Mouse (Mus musculus) ovary, postnatal 36 days (tissue): ENCODE results near the gene Rpl21.
"Not testable (repeated sequence)": the region's sequence is repeated elsewhere in the genome, so short reads cannot be mapped to it uniquely, and the experiment has no call there.

Experiments used
- DNase-seq: peaks from one replicate; pipeline ENCODE4 v3.0.0; 2022; ENCODE audit warnings: low spot score, mixed read lengths

Rpl21 gene

DNA sequence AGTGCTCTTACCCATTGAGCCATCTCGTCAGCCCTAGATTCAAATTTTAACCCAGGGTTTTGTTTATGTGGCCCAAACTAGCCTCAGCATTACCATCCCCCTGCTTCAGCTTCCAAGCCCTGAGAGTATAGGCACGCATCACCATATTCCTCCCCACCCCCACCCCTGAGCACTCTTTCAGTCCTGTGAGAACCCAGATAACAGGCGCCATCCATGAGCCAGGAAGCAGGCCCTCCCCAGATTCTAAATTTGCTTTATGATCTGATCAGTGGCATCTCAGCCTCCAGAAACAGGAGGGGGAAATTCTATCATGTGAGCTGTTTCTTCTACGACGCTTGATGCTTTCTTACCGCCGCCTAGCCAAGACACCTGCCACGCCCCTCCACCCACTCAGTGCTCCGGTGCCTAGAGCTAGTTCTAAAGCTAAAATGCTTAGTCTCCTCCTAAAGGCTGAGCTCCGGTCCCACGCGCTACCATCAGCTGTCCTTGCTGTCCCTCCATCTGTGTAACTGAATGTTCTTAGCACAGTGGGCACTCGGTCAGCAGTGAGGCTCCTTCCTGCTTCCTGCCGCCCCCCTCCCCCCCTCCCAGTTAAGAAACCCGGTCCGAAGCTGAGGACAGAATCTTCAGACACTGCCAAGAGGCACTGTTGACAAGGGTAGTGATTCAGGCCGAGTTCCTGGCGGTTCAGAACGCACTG, 34.7 kb downstream of the Rpl21 start:
- peak; percentile 29 for DNase-seq

- DNase-seq: no peak
These were observed 35.2 kb downstream of the Rpl21 start for GRCm38 (mm10) chr5:146867946-146868314.

DNA sequence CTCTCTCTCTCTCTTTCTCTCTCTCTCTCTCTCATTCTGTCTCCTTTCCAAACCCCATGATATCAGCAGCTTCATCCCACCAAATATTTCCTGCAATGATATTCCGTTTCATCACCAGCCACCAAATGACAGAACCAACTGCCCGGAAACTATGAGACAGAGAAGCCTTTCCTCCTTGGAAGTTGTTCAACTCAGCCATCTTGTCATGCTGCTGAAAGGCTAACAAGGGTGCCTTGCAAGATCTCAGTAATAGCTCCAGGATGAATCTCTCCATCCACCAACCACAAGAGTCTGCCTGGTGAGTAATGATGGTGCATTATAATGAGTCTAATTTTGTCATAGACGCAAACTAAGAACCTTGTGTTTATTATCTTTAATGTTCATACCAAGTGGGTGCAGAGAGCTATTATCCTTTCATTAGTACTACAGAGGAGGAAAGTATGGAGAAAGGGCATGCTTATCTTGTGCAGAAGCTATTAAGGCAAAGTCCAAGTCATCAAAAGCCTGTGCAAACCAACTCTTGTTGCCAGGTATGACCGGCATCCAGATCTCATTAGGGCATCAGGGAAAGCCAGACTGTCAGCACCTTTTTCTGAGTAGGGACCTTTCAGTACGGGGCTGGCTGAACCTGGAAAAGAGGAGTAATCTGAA, 40.4 kb downstream of the Rpl21 start:
- DNase-seq: no peak

GRCm38 (mm10) chr5:146876024-146876423, 43.3 kb downstream of the Rpl21 start:
- no peak for DNase-seq

- DNase-seq: not testable (repeated sequence)
These were observed 45.2 kb downstream of the Rpl21 start for GRCm38 (mm10) chr5:146877882-146878281.

GRCm38 (mm10) chr5:146882261-146882660, 49.6 kb downstream of the Rpl21 start:
- no peak for DNase-seq

DNA sequence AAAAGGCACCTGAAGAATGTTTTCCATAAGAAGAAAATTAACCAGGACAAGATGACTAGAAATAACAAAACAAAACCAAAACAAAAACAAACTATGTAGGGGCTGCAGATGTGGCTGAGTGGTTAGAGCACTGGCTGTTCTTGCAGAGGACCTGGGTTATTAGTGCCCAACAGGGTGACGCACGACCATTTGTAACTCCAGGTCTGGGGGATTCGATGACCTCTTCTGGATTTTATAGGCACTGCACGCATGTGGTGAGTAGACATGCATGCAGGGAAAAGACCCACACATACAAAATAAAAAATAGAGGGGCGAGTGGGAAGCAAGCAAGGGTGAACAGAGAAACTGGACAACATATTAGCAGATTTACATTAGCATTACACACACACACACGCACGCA, 50.4 kb downstream of the Rpl21 start:
- no peak for DNase-seq

- no peak for DNase-seq
These were observed 51.0 kb downstream of the Rpl21 start for GRCm38 (mm10) chr5:146883486-146884272.
